Mouse (Mus musculus): ENCODE results near the gene Fgd3.

DNA sequence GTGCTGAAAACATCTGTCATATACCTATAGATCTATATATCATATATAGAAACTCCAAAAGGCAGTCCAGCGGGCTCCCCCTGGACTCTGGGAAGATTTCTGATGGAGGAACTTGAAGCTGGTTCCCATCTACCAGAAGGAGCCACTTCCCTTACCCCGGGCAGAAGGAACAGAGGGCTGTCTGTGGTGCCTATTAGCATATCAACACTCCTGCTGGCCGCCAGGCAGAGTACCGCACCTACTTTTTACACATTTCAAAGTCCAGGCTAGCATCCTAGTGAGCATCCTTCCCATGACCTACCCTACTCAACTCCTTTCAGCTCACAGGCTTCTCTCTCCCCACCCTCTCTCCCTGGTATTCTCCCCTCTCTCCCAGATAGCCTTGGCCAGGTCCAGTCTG, 94.5 kb downstream of the Fgd3 start:
- TF ChIP-seq GATA1 (IDR thresholded peaks at IDR 0.05; ENCODE audit: low read length) (no peak), TAL1 (IDR thresholded peaks at IDR 0.05; ENCODE audit: low read length) (no peak)

Data from erythroblast, embryonic 14.5 days (primary cell).